Mouse (Mus musculus) midbrain, embryonic 12.5 days (tissue): ENCODE measurements around the gene Plch2. TPM values are rescaled to one million over a fixed set of nuclear protein-coding genes. Genes with fewer than 3 reads are reported as not detected.

ENCODE experiments used
- ATAC-seq: fragments of 200-750 bp; cut with Nextera tagmentation; 2 replicates; pipeline ENCODE4 v1.8.0; 2017; ENCODE audit warnings: low read depth, moderate TSS enrichment, moderate library complexity; ENCODE audit not compliant: low FRiP score
- H3K27ac ChIP-seq: fragments of 300-500 bp; sonication (generic); replicated peaks from 2 replicates; pipeline ENCODE4 v1.5.1; 2016; ENCODE audit warnings: mild to moderate bottlenecking
- H3K27me3 ChIP-seq: fragments of 300-500 bp; sonication (generic); 2 replicates; pipeline ENCODE4 v1.6.1; 2016; ENCODE audit warnings: mild to moderate bottlenecking
- H3K36me3 ChIP-seq: fragments of 300-500 bp; sonication (generic); 2 replicates; pipeline ENCODE4 v1.6.1; 2016
- H3K4me1 ChIP-seq: fragments of 300-500 bp; sonication (generic); 2 replicates; pipeline ENCODE4 v1.6.1; 2016
- H3K4me2 ChIP-seq: fragments of 300-500 bp; sonication (generic); replicated peaks from 2 replicates; pipeline ENCODE4 v1.6.1; 2016; ENCODE audit warnings: mild to moderate bottlenecking, moderate library complexity
- H3K4me3 ChIP-seq: fragments of 300-500 bp; sonication (generic); 2 replicates; pipeline ENCODE4 v1.5.1; 2016; ENCODE audit warnings: mild to moderate bottlenecking
- H3K9ac ChIP-seq: fragments of 300-500 bp; sonication (generic); replicated peaks from 2 replicates; pipeline ENCODE4 v1.6.1; 2016; ENCODE audit warnings: mild to moderate bottlenecking, moderate library complexity
- H3K9me3 ChIP-seq: fragments of 300-500 bp; sonication (generic); 2 replicates; pipeline ENCODE4 v1.6.1; 2016; ENCODE audit warnings: mild to moderate bottlenecking
- WGBS: fragments of 180-500 bp; shearing (Covaris S2); methylation state at CpG from one replicate; pipeline ENCODE4 v1.1.7; 2016; 5-methylcytosine and 5-hydroxymethylcytosine counted together
- polyA plus RNA-seq: library from polyadenylated mRNA; unstranded; fragments of >200 nt; fragmentation: Nextera tagmentation; extraction: Ambion mirVana; gene quantifications from 2 replicates; pipeline ENCODE4 v1.2.1, GENCODE M21; 2016

The Plch2 gene
- polyA plus RNA-seq, 1 experiment from 2014 or later: 3.6 TPM

GRCm38 (mm10) chr4:154981076-154981475 lies 75.5 kb downstream of the Plch2 start:
- Histone ChIP-seq H3K27me3 (peaks cover 23% of the 10 kb centered on the region), H3K27ac (no peak overlapping the region), H3K36me3 (peaks cover 58% of the 10 kb centered on the region), H3K4me2 (no peak overlapping the region), H3K4me1 (peaks cover 18% of the 10 kb centered on the region), H3K4me3 (no peak overlapping the region), H3K9me3 (no peaks in the 10 kb centered on the region), H3K9ac (no peak overlapping the region)
- WGBS: 87% methylated on average over 6 of the region's 6 CpGs
- no peak for ATAC-seq

- H3K27me3 ChIP-seq: peaks cover 20% of the 10 kb centered on the region
- 92% methylated on average over 4 of the region's 4 CpGs for WGBS
- H3K27ac ChIP-seq: no peak overlapping the region
- no peaks in the 10 kb centered on the region for H3K9me3 ChIP-seq
- peaks cover 8% of the 10 kb centered on the region; the same call in 1 of the 2 replicates for H3K4me1 ChIP-seq
- no peak overlapping the region for H3K4me2 ChIP-seq
- no peak overlapping the region for H3K4me3 ChIP-seq
- peaks cover 68% of the 10 kb centered on the region for H3K36me3 ChIP-seq
- no peak overlapping the region for H3K9ac ChIP-seq
- ATAC-seq: no peak
These were observed 76.5 kb downstream of the Plch2 start for GRCm38 (mm10) chr4:154980110-154980509.

GRCm38 (mm10) chr4:154974163-154974611 lies 82.4 kb downstream of the Plch2 start:
- 90% methylated on average over 11 of the region's 11 CpGs for WGBS
- ATAC-seq: no peak
- Histone ChIP-seq H3K9ac (no peak overlapping the region), H3K4me3 (no peak overlapping the region), H3K36me3 (peaks cover 100% of the 10 kb centered on the region), H3K9me3 (no peaks in the 10 kb centered on the region), H3K27me3 (no peaks in the 10 kb centered on the region), H3K4me1 (no peaks in the 10 kb centered on the region), H3K27ac (no peak overlapping the region), H3K4me2 (no peak overlapping the region)

- Histone ChIP-seq H3K4me1 (no peaks in the 10 kb centered on the region), H3K27ac (no peak overlapping the region), H3K9me3 (no peaks in the 10 kb centered on the region), H3K9ac (no peak overlapping the region), H3K4me2 (no peak overlapping the region), H3K27me3 (no peaks in the 10 kb centered on the region), H3K4me3 (no peak overlapping the region), H3K36me3 (peaks cover 87% of the 10 kb centered on the region)
- 97% methylated on average over 12 of the region's 12 CpGs for WGBS
- ATAC-seq: no peak
These were observed 84.0 kb downstream of the Plch2 start for GRCm38 (mm10) chr4:154972546-154972945.

GRCm38 (mm10) chr4:154967173-154967572 lies 89.4 kb downstream of the Plch2 start:
- Histone ChIP-seq H3K4me1 (peaks cover 36% of the 10 kb centered on the region), H3K4me2 (no peak overlapping the region), H3K27ac (no peak overlapping the region), H3K4me3 (no peak overlapping the region), H3K9ac (no peak overlapping the region), H3K36me3 (peaks cover 33% of the 10 kb centered on the region), H3K9me3 (no peaks in the 10 kb centered on the region), H3K27me3 (0 out of 2 replicates have a peak, but pooled peaks cover 4% of the 10 kb centered on the region)
- WGBS: 68% methylated on average over 5 of the region's 5 CpGs
- ATAC-seq: no peak

GRCm38 (mm10) chr4:154965856-154966255 lies 90.7 kb downstream of the Plch2 start:
- 66% methylated on average over 3 of the region's 3 CpGs for WGBS
- Histone ChIP-seq H3K4me3 (peak overlapping the region; percentile 67), H3K36me3 (peaks cover 29% of the 10 kb centered on the region), H3K4me1 (peaks cover 45% of the 10 kb centered on the region), H3K27me3 (0 out of 2 replicates have a peak, but pooled peaks cover 4% of the 10 kb centered on the region), H3K9me3 (no peaks in the 10 kb centered on the region), H3K27ac (peak overlapping the region; percentile 99; the same call in 1 of the 2 replicates), H3K4me2 (peak overlapping the region; percentile 66), H3K9ac (peak overlapping the region; percentile 91)
- no peak for ATAC-seq

GRCm38 (mm10) chr4:154964581-154965235 lies 91.9 kb downstream of the Plch2 start:
- no peak for ATAC-seq
- peaks cover 52% of the 10 kb centered on the region for H3K4me1 ChIP-seq

GRCm38 (mm10) chr4:154963901-154964580 lies 92.5 kb downstream of the Plch2 start, which contains the start of gene Pank4:
TSS of gene Pank4 (plus strand) at chr4:154964123.
- Histone ChIP-seq H3K27me3 (peaks cover 21% of the 10 kb centered on the region; the same call in 1 of the 2 replicates), H3K4me1 (peaks cover 59% of the 10 kb centered on the region), H3K4me2 (peak within 1 kb of the TSS; percentile 66), H3K9ac (peak within 1 kb of the TSS; percentile 91), H3K36me3 (peaks cover 11% of the 10 kb centered on the region), H3K27ac (peak within 1 kb of the TSS; percentile 99), H3K4me3 (peak within 1 kb of the TSS; percentile 67), H3K9me3 (no peaks in the 10 kb centered on the region)
- ATAC-seq: peak; percentile 77
- WGBS: under 1% methylated on average over 66 of the region's 66 CpGs

More at GRCm38 (mm10) chr4:154964581-154965235, 91.9 kb downstream of the Plch2 start:
- H3K9ac ChIP-seq: peak overlapping the region; percentile 91
- peak overlapping the region; percentile 99 for H3K27ac ChIP-seq
- peak overlapping the region; percentile 66 for H3K4me2 ChIP-seq
- no peaks in the 10 kb centered on the region for H3K9me3 ChIP-seq
- peaks cover 14% of the 10 kb centered on the region; the same call in 1 of the 2 replicates for H3K27me3 ChIP-seq
- H3K4me3 ChIP-seq: peak overlapping the region; percentile 67
- WGBS: under 1% methylated on average over 33 of the region's 36 CpGs
- peaks cover 18% of the 10 kb centered on the region for H3K36me3 ChIP-seq

GRCm38 (mm10) chr4:154963190-154963836 lies 93.3 kb downstream of the Plch2 start:
- Histone ChIP-seq H3K27ac (peak overlapping the region; percentile 99), H3K36me3 (peaks cover 9% of the 10 kb centered on the region; the same call in 1 of the 2 replicates), H3K4me3 (peak overlapping the region; percentile 67), H3K4me2 (peak overlapping the region; percentile 66), H3K9me3 (no peaks in the 10 kb centered on the region), H3K27me3 (peaks cover 28% of the 10 kb centered on the region; the same call in 1 of the 2 replicates), H3K9ac (peak overlapping the region; percentile 91), H3K4me1 (peaks cover 66% of the 10 kb centered on the region)
- 9% methylated on average over 11 of the region's 11 CpGs for WGBS
- ATAC-seq: peak; percentile 1

- Histone ChIP-seq H3K27ac (peak overlapping the region; percentile 99), H3K9ac (peak overlapping the region; percentile 91), H3K9me3 (no peaks in the 10 kb centered on the region), H3K4me2 (peak overlapping the region; percentile 66), H3K27me3 (peaks cover 28% of the 10 kb centered on the region; the same call in 1 of the 2 replicates), H3K36me3 (peaks cover 9% of the 10 kb centered on the region; the same call in 1 of the 2 replicates), H3K4me3 (peak overlapping the region; percentile 67), H3K4me1 (peaks cover 73% of the 10 kb centered on the region)
- 35% methylated on average over 7 of the region's 7 CpGs for WGBS
- no peak for ATAC-seq
These were observed 93.9 kb downstream of the Plch2 start for GRCm38 (mm10) chr4:154962683-154963082.

GRCm38 (mm10) chr4:154961911-154962310 lies 94.7 kb downstream of the Plch2 start:
- Histone ChIP-seq H3K27ac (peak overlapping the region; percentile 99), H3K9me3 (no peaks in the 10 kb centered on the region), H3K4me2 (peak overlapping the region; percentile 66), H3K9ac (peak overlapping the region; percentile 91), H3K27me3 (peaks cover 30% of the 10 kb centered on the region), H3K4me1 (peaks cover 80% of the 10 kb centered on the region), H3K36me3 (peaks cover 9% of the 10 kb centered on the region; the same call in 1 of the 2 replicates), H3K4me3 (peak overlapping the region; percentile 67)
- ATAC-seq: no peak
- WGBS: 2% methylated on average over 13 of the region's 13 CpGs
